Mouse (Mus musculus) ES-E14 (cell line): ENCODE measurements around the gene Casp3.

Source experiments
- CHD2 ChIP-seq: IDR thresholded peaks from 2 replicates; pipeline ENCODE4 v1.6.1; 2014; ENCODE audit warnings: mild to moderate bottlenecking, low read depth, low read length, inconsistent platforms
- ZNF384 ChIP-seq: IDR thresholded peaks from 2 replicates; pipeline ENCODE4 v1.6.1; 2012; ENCODE audit warnings: low read depth, low read length, inconsistent platforms

- TF ChIP-seq ZNF384, result no peak
- TF ChIP-seq CHD2, result no peak
Measured at GRCm38 (mm10) chr8:46570673-46571072, 46.4 kb upstream of the Casp3 start.
